Mouse (Mus musculus): Measurements from ENCODE around the gene Clybl. TPM values are rescaled to one million over a fixed set of nuclear protein-coding genes. Genes with fewer than 3 reads are reported as not detected.

Clybl gene
- total and polyA plus RNA-seq, 3 experiments: 16.5 to 25.7 (median 18.7) TPM

GRCm38 (mm10) chr14:122323838-122324458 is 142.4 kb downstream of the Clybl start:
- peaks cover 0 to 7% of the 10 kb centered on the region in 2 experiments; a peak in 2 of 4 replicates for H3K4me1 ChIP-seq (ENCODE audit: control insufficient read depth in 1 of 2, insufficient read depth in 2 of 2)
- H3K36me3 ChIP-seq (replicated peaks in 1 of 2; ENCODE audit: control insufficient read depth in 1 of 2, insufficient read depth in 1 of 2, low read length in 1 of 2): peaks cover 0 to 2% of the 10 kb centered on the region in 2 experiments
- DNase-seq (ENCODE audit: extremely low read depth): no peak
- no peak overlapping the region for H3K4me2 ChIP-seq (ENCODE audit: insufficient read depth, low read depth, poor library complexity, severe bottlenecking)
- TF ChIP-seq CTCF (conservative IDR thresholded peaks at IDR 0.05 in 1 of 2, IDR thresholded peaks at IDR 0.05 in 1 of 2; ENCODE audit: low read depth in 2 of 2, low read length in 2 of 2) (no peak), E2F4 (IDR thresholded peaks at IDR 0.05; ENCODE audit: insufficient replicate concordance, low read depth, low read length) (no peak), RCOR1 (conservative IDR thresholded peaks at IDR 0.05; ENCODE audit: low read depth, low read length) (no peak), MYC (IDR thresholded peaks at IDR 0.05; ENCODE audit: low read depth, low read length) (no peak), ZKSCAN1 (IDR thresholded peaks at IDR 0.05; ENCODE audit: borderline replicate concordance, low read depth, low read length) (no peak), TCF12 (IDR thresholded peaks at IDR 0.05; ENCODE audit: low read depth, low read length) (no peak), ETS1 (conservative IDR thresholded peaks at IDR 0.05; ENCODE audit: low read depth, low read length) (no peak), HCFC1 (IDR thresholded peaks at IDR 0.05; ENCODE audit: low read depth, low read length) (no peak), JUND (conservative IDR thresholded peaks at IDR 0.05; ENCODE audit: low read depth, low read length) (no peak), CHD2 (IDR thresholded peaks at IDR 0.05; ENCODE audit: low read length) (no peak), ELF1 (IDR thresholded peaks at IDR 0.05; ENCODE audit: low read depth, low read length) (no peak), POLR2A (IDR thresholded peaks at IDR 0.05; ENCODE audit: low read depth, low read length) (no peak), MAFK (IDR thresholded peaks at IDR 0.05; ENCODE audit: insufficient replicate concordance, low read length) (no peak), UBTF (IDR thresholded peaks at IDR 0.05; ENCODE audit: low read depth, low read length) (no peak), PAX5 (IDR thresholded peaks at IDR 0.05; ENCODE audit: low read length) (no peak)
- no peak overlapping the region for H3K9ac ChIP-seq (ENCODE audit: insufficient read depth, low read depth)
- dilution Hi-C loops (cut with MboI; ENCODE audit: extremely low pct_ligation_motif_present, extremely low pct_unique_long_range_greater_than_20kb, low sequenced_read_pairs): no loop called here
- H3K9me3 ChIP-seq (replicated peaks; ENCODE audit: low read length): no peaks in the 10 kb centered on the region
- H3K27ac ChIP-seq (ENCODE audit: insufficient read depth, low read depth): no peak overlapping the region
- in situ Hi-C loops (cut with MboI; ENCODE audit: low pct_ligation_motif_present, low pct_unique_long_range_greater_than_20kb, low sequenced_read_pairs): no loop called here
- no peaks in the 10 kb centered on the region for H3K27me3 ChIP-seq (replicated peaks)
- H3K79me2 ChIP-seq (replicated peaks; ENCODE audit: control insufficient read depth, extremely low read depth, insufficient read depth, poor library complexity, severe bottlenecking): no peaks in the 10 kb centered on the region
- no peak overlapping the region for H3K4me3 ChIP-seq (replicated peaks in 1 of 3; ENCODE audit: low read depth in 2 of 3, low read length in 2 of 3, poor library complexity in 1 of 3)

- H3K79me2 ChIP-seq (replicated peaks; ENCODE audit: control insufficient read depth, extremely low read depth, insufficient read depth, poor library complexity, severe bottlenecking): no peaks in the 10 kb centered on the region
- no peaks in the 10 kb centered on the region for H3K9me3 ChIP-seq (replicated peaks; ENCODE audit: low read length)
- H3K27me3 ChIP-seq (replicated peaks): no peaks in the 10 kb centered on the region
- H3K4me2 ChIP-seq (ENCODE audit: insufficient read depth, low read depth, poor library complexity, severe bottlenecking): no peak overlapping the region
- dilution Hi-C loops (cut with MboI; ENCODE audit: extremely low pct_ligation_motif_present, extremely low pct_unique_long_range_greater_than_20kb, low sequenced_read_pairs): no loop called here
- TF ChIP-seq MAX (IDR thresholded peaks at IDR 0.05; ENCODE audit: low read length): no peak
- TF ChIP-seq SIN3A (IDR thresholded peaks at IDR 0.05; ENCODE audit: low read length): no peak
- TF ChIP-seq POLR2A (IDR thresholded peaks at IDR 0.05; ENCODE audit: low read depth, low read length): no peak
- no peak for TF ChIP-seq ETS1 (conservative IDR thresholded peaks at IDR 0.05; ENCODE audit: low read depth, low read length)
- no peak for TF ChIP-seq SMC3 (IDR thresholded peaks at IDR 0.05; ENCODE audit: low read depth, low read length)
- TF ChIP-seq KAT2A (IDR thresholded peaks at IDR 0.05; ENCODE audit: insufficient replicate concordance, low read length): no peak
- no peak for TF ChIP-seq TCF12 (IDR thresholded peaks at IDR 0.05; ENCODE audit: low read depth, low read length)
- no peak for TF ChIP-seq TBP (conservative IDR thresholded peaks at IDR 0.05; ENCODE audit: low read depth, low read length)
- no peak for TF ChIP-seq ELF1 (IDR thresholded peaks at IDR 0.05; ENCODE audit: low read depth, low read length)
- no peak for TF ChIP-seq POLR2AphosphoS2 (IDR thresholded peaks at IDR 0.05; ENCODE audit: low read depth, low read length)
- no peak for TF ChIP-seq USF2 (conservative IDR thresholded peaks at IDR 0.05; ENCODE audit: low read depth, low read length)
- TF ChIP-seq IRF4 (IDR thresholded peaks at IDR 0.05; ENCODE audit: low read depth, low read length): no peak
- DNase-seq (ENCODE audit: extremely low read depth): no peak
- no peak overlapping the region for H3K4me3 ChIP-seq (replicated peaks in 1 of 3; ENCODE audit: low read depth in 2 of 3, low read length in 2 of 3, poor library complexity in 1 of 3)
- in situ Hi-C loops (cut with MboI; ENCODE audit: low pct_ligation_motif_present, low pct_unique_long_range_greater_than_20kb, low sequenced_read_pairs): no loop called here
- no peak overlapping the region for H3K27ac ChIP-seq (ENCODE audit: insufficient read depth, low read depth)
- H3K4me1 ChIP-seq (ENCODE audit: control insufficient read depth in 1 of 2, insufficient read depth in 2 of 2): peaks cover 3 to 6% of the 10 kb centered on the region in 2 experiments; a peak in 3 of 4 replicates
- no peak overlapping the region for H3K9ac ChIP-seq (ENCODE audit: insufficient read depth, low read depth)
- H3K36me3 ChIP-seq (replicated peaks in 1 of 2; ENCODE audit: control insufficient read depth in 1 of 2, insufficient read depth in 1 of 2, low read length in 1 of 2): peaks cover 0 to 2% of the 10 kb centered on the region in 2 experiments
These were observed 148.6 kb downstream of the Clybl start for GRCm38 (mm10) chr14:122330136-122330535.

Measured in CH12.LX (cell line).